Mouse (Mus musculus) kidney, postnatal 25 days (tissue): ENCODE measurements at regions not wholly inside any gene's neighbourhood (a gene's known extent, or its start where the extent isn't known, plus 50 kb on each side); places are given as distances from the start of the nearest gene placed in this dataset.

ENCODE experiments used
- DNase-seq, 2 experiments: peaks; one replicate each; pipeline ENCODE4 v3.0.0; 2021; ENCODE audit warnings: mixed read lengths in 2 of 2

DNA sequence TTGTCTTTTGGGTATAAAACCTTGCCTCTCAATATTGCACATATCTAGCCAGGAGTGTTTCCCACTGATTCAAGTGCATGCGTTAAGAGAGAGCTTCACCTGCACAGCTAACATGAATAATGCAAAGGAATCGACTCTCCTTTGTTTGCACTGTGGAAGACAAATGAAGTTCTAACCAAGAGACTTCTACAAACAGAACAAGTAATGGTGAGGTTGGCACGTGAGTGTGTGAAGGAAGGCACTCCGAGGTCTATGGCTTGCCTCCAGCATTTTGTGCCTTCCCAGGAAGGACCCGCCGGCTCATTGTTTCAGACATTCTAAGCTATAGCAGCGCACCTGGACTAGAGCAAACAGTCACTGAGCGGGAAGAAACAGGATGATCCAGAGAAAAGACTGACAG is 238.5 kb upstream of the Gm5148 start:
- DNase-seq, result no peak

DNA sequence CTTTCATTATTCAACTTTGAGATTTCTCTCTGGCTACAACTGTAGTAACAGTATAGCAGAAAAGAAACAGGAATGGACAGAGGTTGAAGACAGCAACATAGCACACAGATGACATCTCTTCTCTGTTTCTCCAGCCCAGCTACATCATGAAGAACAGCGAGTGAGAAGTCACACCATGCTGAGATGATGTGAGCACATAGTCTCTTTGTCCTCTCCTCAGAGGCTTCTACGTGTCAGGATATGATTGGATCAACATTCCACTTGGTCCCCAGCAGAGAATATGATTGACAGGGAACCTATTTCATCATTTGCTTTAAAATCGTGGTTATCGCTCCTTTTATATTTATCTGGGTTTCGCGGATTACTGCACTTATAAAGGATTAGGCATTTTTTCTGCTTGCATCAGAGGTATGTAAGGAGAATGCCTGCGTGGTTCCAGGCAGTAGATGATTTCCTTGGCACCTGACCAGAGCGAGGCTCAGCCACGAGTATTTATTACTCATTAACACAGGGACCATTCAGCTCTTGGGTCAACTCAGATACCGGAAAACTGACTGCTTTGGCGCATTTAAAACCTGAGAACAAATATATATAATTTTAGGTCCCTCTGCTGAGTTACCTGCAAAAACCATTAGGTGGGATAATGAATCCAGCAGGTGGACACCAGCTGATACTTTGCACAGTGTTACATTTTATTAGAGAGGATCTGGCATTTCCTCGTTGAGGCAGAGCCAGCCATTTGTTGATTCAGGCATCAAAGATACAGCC is 237.9 kb upstream of the Gm5148 start:
- peak; percentile 85 to 86 for DNase-seq

DNA sequence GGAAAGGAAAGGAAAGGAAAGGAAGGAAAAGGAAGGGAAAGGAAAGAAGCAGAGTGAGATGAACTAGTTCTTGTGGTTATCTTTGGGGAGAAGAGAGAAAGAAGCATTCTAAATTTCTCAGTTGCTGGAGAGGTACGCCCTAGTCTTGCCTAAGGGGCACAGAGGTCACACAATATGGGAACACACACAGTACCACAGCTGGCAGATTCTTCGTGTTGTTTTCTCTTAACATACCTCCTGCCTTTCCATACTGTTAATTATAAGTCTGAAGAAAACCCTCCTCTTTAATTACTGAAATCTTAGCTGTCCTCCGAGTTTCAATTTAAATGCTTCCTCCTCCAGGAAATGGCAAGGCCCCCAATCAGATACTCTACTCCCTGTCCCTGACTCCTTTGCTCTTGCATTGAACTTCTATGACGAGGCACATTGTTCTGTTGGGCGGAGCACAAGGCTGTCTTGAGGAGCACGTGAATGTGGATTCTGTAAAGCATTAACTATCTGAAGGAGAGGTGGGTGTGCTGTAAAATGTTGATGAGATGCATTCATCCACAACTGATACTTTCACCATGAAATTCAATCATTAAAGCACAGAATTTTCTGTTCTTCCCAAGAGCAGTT is 234.2 kb upstream of the Gm5148 start:
- no peak for DNase-seq

DNA sequence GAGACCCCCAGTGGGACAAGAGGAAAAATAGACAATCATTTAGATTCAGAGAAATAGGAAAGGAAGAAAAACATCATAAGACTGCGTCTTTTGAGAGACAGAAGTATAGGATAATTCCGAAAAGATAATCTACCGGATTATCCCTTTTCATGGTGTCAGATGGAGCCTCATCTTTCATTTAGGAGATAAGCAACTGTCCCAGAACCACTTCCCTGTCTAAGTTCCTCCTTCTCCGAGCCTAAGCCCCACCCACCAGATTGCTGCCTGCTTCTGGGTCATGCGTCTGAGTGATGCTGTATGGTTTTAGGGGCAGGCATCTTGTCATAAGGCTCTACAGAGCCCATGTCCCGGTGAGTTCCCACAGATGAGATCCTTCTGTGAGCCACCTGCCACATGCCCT is 232.3 kb upstream of the Gm5148 start:
- no peak for DNase-seq

DNA sequence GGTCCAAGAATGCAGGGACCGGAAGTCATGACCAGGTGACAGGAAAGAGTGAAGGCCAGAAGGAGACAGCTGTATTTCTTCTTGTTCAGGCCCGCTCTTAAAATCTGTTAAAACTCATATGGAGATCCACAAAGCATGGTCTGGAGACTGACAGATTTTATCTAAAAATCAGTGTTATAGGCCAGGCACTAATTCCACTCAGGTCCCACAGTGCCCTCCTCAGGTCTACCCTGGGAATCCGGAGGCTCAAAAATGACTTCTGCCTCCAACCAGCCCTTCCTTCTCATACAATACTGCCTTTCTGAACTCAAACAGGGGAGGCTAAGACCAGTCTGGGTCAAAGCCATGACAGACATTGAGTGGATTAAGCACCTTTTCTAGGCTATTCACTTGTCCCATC is 228.6 kb upstream of the Gm5148 start:
- DNase-seq, result peak; percentile 52 to 67

DNA sequence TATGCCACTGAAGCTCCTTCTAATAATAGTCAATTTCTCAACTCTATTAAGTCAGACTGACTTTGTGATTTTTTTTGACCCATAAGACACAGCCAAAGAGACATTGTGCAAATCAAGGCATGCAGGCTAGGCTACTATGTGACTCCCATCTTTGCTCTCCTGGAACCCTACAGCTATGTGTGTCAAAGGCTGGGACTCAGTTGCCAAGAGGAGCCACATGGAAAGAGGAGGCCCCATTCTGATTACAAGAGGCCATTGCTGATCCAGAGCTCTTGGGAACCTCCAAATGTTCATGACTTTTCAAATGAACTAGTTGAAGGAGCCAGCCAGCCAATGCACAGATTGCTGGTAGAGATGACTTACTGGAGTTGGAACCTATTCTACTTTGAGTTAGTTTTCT is 228.0 kb upstream of the Gm5148 start:
- DNase-seq, result no peak

DNA sequence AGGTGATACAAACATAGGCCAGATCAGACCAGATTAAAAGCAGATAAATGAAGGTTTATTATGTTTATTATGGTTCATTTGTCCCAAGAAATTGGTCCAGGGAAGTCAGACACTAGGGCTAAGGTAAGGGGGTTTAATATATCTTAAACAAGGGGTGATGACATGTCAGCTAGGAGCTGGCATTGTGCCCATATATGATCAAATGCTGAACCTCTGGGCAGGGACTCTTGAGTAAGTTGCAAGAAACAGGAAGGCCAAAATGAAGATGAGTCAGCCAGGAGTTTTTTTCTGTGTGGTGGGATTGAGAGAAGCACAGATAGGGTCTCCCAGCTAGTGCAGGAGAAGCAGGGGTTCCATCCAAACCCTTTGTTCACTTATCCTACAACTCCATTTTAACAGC is 219.4 kb upstream of the Gm5148 start:
- DNase-seq, result no peak

DNA sequence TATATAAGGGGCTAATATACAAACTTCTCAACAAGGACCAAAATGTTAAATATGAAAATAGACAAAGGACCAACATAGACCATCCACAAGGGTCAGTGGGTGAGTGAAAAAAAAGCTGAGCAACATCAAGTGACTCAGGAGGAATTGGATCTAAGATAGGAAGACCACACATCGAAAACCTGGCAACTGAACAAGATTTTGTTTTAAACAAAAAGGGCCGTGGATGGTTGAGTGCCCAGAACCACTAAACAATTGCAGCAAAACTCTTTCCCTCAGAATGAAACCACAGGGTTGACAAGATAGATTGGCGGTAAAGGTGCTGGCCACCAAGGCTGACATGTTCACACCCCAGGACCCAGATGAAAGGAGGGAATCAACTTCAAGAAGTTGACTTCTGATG is 215.7 kb upstream of the Gm5148 start:
- no peak for DNase-seq

DNA sequence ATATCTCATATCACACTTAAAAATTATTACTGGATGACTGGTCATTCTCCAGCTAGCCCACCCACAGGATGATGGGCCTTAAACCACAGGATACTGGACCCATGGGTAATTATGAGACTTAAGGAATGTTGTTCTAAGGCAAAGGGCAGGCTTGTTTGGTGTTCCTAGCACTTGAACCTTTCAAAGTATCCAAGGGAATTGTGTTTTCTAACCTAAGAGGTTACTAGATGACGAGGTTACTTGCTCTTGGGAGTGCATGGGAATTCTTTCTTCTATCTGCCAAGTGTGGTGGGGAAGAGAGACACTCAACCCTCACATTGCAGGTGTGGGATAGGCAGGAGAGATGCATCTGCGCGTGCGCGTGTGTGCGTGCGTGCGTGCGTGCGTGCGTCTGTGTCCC is 214.6 kb upstream of the Gm5148 start:
- DNase-seq, result no peak

DNA sequence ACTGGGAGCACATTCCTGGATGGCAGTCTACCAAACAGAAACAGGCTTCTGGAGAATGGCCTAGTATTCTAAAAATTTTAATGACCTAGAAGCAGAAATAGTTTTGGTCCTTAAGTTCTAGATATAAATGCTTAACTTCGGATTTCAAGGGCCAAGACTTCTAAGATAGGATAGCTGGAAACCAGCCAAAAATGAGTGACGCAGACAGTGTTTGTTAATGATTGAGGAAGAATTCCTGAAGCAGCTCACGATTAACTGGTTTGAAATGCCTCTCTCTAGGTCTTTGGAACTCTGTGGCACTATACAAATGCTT is 213.9 kb upstream of the Gm5148 start:
- DNase-seq, result peak; percentile 62 to 83

DNA sequence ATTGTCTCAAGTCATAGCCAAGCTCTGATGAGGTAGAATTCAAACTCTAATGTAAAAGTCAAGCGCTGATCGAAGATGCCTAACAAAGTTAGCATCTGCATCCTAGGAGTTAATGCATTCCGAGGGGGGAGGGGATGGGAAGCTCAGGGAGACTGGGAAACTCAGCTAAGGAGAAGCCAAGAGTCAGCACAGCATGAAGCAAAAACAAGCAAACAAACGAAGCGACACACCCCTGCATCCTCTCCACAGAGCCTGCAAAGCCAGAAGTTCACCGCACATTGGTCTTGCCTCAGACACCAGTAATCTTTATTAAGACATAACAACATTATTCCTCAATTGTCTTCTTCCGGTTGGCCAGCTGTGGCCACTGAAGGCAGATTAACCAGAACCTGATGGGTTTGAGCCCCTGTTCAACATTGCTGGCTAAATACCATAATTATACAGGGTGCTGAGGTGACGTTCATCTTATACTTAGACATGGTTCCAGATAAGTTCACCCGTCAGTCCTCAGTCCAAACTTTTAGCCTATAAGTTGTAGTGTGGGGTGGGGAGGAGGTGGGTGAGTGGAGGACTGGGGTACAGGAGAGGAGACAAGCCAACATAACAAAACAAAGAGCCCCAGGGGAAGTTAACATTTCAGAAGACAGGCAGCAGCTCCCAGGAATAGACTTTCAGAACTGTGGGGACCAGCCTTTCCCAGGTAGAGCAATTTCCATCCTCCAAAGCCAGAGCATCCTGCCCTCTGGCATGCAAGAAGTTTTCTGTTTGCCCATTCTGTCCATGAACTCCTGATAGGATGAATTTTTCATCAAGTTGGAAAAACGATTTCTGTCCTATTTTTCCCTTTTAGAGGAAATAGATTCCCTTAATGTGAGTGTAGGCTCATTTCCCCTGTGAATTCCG is 213.3 kb upstream of the Gm5148 start:
- DNase-seq, result peak; percentile 61 to 63

DNA sequence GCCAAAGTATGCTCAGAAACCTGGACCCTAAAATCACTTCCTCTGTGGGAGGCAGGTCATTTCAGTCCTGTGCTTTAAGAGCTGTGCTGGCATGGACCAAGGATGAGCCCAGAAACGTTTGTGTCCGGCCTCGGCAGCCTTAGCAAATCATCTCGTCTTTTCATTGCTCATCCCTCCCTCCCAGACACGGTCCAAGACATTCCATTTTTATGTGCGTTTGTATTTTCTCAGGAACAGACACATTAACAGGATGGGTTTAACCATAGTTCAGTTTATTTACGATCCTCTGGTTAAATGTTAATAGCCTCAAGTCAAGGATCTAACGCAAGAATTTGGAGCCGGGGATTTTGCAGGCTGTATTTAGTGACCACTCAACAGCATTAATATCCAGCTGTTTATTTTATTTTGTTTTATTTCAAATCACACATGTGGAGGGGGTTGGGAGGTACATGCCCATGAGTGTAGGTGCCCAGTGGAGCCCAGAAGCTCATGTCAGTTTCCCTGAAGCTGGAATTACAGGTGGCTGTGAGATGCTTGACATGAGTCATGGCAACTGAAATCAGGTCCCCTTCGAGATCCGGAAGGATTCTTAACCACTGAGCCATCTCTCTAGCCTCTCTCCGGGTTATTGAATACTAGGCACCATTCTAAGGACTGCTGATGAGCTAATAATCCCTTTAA is 212.1 kb upstream of the Gm5148 start:
- peak; percentile 64 to 78 for DNase-seq

DNA sequence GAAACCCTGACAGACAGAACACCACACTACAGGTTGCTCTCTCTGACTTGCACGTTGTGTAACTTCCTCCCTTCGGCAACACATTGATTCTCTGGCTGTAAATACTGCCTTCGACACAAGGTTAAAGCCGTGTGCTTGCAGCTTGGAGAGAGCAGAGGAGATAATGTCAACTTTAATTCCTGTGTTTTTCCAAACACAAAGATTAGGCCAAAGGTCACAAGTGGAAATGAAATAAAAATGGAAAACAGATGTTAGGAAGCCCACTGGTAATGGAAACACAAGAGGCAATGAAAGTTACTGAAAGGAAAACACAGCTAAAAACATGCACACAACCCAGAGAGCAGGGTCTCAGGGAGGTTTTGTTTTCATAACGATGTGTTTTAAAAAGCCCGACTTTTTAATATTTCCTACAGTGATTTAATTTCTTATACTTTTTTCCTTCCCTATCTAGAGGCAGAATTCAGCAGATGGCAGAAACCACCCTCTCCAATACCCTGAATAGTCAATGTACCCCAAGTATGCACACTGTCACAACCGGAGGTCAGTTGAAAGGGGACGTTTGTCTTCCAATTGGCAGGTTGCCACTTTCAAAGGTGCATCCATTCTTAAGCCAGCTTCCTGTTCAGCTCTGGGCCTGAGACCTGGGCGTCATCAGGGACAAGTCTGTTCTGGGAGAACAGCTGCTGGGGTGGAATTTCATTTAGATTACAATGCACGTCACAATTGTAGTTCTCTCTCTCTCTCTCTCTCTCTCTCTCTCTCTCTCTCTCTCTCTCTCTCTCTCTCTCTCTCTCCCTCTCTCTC is 210.8 kb upstream of the Gm5148 start:
- DNase-seq, result peak; percentile 67 to 80

DNA sequence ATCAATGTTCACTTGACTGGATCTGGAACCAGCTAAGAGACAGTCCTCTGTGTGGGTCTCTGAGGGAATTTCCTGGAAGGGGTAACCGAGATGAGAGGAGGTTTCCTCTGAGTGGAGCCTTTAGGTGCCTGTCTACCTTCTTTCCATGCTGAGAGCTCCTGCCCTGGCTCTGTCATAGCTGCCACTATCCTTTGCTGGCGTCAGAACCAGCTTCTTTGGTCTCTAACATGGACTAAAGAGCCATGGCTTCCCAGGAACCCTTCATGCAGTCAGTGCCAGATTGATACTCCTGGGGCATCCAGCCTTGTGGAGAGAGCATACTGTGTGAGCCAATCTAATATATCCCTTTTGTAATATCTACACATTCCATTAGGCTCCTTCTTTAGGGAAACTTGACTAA is 209.9 kb upstream of the Gm5148 start:
- DNase-seq, result no peak

DNA sequence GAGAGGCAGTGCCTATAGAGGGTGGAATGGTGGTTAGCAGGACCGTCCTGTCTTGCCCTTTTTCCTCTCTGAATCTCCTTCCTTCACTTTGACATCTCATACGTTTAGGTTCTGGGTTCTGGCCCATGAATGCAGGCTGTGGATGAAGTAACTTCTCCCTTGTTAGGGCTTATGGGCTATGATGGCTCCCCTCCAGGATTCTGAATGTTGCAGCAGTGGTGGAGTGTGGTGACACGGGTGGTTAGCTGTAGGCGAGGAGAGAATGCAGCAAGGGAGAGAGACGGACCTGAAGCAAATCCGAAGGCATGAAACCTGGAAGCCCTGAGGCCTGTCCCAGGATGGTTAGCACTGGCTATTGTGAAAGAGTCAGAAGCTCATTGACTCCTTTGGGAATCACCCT is 204.4 kb upstream of the Gm5148 start:
- DNase-seq, result no peak

DNA sequence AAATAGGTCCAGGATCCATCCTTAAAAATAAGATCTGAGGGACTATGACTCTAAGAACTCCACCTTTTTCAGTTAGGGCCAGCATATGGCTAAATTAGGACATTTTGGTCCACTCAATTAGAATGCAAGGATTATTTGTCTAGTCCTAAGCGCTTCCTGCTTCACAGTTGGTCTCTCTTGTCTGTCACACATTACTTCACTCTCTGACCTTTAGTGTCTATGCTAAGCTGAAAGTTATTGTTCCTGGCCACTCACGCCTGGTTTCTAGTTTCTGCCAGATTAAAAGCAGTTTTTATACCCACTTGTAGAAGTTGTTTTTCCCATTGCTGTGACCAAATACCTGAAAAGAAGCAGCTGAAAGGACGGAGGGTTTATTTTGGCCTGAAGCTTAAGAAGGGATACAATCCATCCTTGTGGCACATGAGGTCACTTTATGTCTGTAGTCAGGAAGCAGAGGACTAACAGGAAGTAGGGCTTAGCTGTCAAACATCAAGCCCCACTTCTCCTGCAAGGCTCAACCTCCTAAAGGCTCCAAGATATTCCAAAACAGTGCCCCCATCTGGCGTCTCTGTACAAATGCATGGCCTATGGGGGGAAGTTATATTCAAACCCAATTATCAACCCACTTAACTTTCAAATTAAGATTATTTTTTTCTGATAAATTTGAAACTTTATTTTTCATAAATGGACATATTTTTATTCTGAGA is 195.3 kb upstream of the Gm5148 start:
- no peak for DNase-seq

DNA sequence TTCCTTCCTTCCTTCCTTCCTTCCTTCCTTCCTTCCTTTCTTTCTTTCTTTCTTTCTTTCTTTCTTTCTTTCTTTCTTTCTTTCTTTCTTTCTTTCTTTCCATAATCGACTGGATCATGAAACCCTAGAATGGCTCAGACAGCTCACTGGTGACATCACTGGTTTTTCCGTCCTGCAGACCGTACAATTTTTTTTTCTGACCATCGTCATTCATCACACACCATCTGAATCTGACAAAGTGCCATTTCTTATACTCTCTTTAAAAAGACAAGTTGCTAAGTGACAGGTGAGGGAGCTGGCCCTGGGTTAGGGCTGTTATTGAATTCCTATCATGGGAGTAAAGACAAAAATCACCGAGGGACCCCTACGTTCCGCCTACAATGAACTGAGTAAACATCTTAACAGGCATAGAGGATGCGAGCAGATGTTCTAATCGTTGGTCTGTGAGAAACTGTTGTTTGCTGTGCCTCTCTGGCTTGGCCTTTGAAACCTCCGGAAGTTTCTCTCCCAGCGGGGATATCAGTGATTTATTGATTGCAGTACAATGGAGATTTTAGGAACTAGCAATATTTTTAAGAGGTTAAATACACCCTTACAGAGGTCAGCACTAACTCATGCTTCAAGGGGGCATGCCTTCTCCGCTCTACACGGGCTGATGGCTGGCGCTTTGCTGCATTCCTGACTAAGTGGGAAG is 192.6 kb upstream of the Gm5148 start:
- DNase-seq, result peak; percentile 50 to 70

DNA sequence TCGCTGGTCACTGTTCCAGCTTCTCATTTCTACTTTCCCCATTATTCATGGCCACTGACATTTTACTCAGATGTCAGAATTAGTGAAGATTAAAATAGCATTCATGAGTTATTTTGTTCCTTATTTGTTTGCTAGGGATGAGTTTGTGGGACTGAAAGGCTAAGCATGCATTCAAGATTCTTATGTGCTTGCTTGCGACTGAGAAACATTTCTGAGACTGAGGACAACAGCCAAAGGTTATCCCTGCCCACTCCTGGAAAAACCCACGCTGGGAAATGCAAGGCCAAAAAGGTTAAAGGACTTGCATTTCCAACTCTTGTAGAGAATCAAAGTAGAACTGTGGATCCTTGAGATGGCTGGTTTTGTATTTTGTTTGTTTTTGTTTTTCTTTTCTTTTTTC is 192.0 kb upstream of the Gm5148 start:
- no peak for DNase-seq

DNA sequence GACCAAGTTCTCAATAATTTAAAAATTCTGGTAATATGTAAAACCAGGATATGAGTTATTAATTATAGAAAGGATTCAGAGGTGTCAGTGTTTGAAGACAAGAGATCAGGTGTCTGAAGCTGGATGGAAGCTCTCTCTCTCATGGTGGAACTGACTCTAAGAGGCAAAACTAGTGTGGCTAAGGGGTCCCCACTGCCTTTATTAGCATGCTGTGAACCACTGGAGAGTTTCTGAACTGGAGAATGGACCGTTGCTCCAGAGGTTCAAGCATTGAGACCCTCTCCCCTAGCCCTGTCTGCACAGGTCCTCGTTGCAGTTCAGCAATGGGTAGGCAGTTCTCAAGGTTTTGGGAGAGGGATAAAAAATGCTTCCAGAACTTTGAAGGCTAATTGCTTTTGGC is 191.4 kb upstream of the Gm5148 start:
- DNase-seq, result no peak

DNA sequence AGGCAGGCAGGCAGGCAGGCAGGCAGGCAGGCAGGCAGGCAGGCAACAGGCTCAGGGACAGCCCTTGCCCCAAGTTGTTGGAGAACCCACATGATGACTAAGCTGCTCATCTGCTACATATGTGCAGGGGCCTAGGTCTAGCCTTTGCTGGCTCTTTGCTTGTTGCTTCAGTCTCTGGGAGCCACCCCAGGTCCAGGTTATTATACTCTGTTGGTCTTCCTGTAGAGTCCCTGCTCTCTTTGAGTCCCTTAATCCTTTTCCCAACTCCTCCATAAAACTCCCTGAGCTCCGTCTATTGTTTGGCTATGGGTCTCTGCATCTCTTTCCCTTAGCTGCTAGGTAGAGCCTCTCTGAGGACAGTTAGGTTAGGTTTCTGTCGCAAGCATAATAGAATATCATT is 189.8 kb upstream of the Gm5148 start:
- DNase-seq, result no peak

DNA sequence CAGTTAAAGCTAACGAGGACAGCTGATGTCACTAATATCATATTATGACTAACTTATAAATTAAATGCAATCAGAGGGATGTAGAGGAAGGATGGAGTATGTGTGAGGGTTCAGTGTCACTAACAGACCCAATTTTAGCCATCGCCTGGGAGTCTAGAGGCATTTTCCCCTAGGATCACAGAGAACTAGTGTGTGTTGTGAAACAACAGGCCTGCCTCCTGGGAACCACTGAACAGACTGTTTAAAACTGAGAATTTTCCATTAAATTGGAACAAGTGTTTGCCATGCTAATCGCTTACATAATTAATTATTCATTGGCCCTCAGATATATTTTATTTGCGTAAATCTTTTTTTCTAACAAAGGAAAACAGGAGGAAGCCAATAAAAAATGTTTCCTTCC is 185.5 kb upstream of the Gm5148 start:
- DNase-seq, result no peak
